Mouse (Mus musculus) midbrain, embryonic 13.5 days (tissue): ENCODE measurements at regions not wholly inside any gene's neighbourhood (a gene's known extent, or its start where the extent isn't known, plus 50 kb on each side); places are given as distances from the start of the nearest gene placed in this dataset.

ENCODE experiments used
- ATAC-seq: fragments of 200-750 bp; cut with Nextera tagmentation; 2 replicates; pipeline ENCODE4 v1.8.0; 2017; ENCODE audit warnings: mild to moderate bottlenecking, moderate TSS enrichment, moderate library complexity
- H3K27ac ChIP-seq: fragments of 300-500 bp; sonication (generic); 2 replicates; pipeline ENCODE4 v1.5.1; 2015; ENCODE audit warnings: inconsistent platforms, mild to moderate bottlenecking, moderate library complexity
- H3K27me3 ChIP-seq: fragments of 300-500 bp; sonication (generic); 2 replicates; pipeline ENCODE4 v1.6.1; 2015; ENCODE audit warnings: mild to moderate bottlenecking, inconsistent platforms
- H3K36me3 ChIP-seq: fragments of 300-500 bp; sonication (generic); 2 replicates; pipeline ENCODE4 v1.6.1; 2015; ENCODE audit warnings: mild to moderate bottlenecking, inconsistent platforms
- H3K4me1 ChIP-seq: fragments of 300-500 bp; sonication (generic); replicated peaks from 2 replicates; pipeline ENCODE4 v1.6.1; 2015; ENCODE audit warnings: inconsistent platforms
- H3K4me2 ChIP-seq: fragments of 300-500 bp; sonication (generic); replicated peaks from 2 replicates; pipeline ENCODE4 v1.6.1; 2015; ENCODE audit warnings: moderate library complexity, mild to moderate bottlenecking, inconsistent platforms
- H3K4me3 ChIP-seq: fragments of 300-500 bp; sonication (generic); replicated peaks from 2 replicates; pipeline ENCODE4 v1.5.1; 2015; ENCODE audit warnings: mild to moderate bottlenecking, inconsistent platforms
- H3K9ac ChIP-seq: fragments of 300-500 bp; sonication (generic); replicated peaks from 2 replicates; pipeline ENCODE4 v1.6.1; 2015; ENCODE audit warnings: mild to moderate bottlenecking, inconsistent platforms
- H3K9me3 ChIP-seq: fragments of 300-500 bp; sonication (generic); 2 replicates; pipeline ENCODE4 v1.6.1; 2016; ENCODE audit warnings: mild to moderate bottlenecking, inconsistent platforms
- WGBS: fragments of 180-500 bp; shearing (Covaris S2); methylation state at CpG from one replicate; pipeline ENCODE4 v1.1.7; 2015; 5-methylcytosine and 5-hydroxymethylcytosine counted together

GRCm38 (mm10) chr14:71257650-71258049 lies 658.0 kb upstream of the Fam160b2 start:
- Histone ChIP-seq H3K36me3 (no peaks in the 10 kb centered on the region), H3K9ac (no peak overlapping the region), H3K27me3 (no peaks in the 10 kb centered on the region), H3K27ac (no peak overlapping the region), H3K4me2 (no peak overlapping the region), H3K4me1 (no peaks in the 10 kb centered on the region), H3K9me3 (no peaks in the 10 kb centered on the region), H3K4me3 (no peak overlapping the region)
- ATAC-seq, result peak; percentile 69
- 87% methylated on average over 4 of the region's 4 CpGs for WGBS

GRCm38 (mm10) chr14:71254207-71254606 lies 654.6 kb upstream of the Fam160b2 start:
- Histone ChIP-seq H3K4me3 (no peak overlapping the region), H3K9me3 (no peaks in the 10 kb centered on the region), H3K27ac (no peak overlapping the region), H3K4me2 (no peak overlapping the region), H3K9ac (no peak overlapping the region), H3K27me3 (no peaks in the 10 kb centered on the region), H3K4me1 (peaks cover 6% of the 10 kb centered on the region), H3K36me3 (no peaks in the 10 kb centered on the region)
- WGBS, result 88% methylated on average over 1 of the region's 1 CpGs
- ATAC-seq, result no peak

GRCm38 (mm10) chr14:71252136-71252535 lies 652.5 kb upstream of the Fam160b2 start:
- no peaks in the 10 kb centered on the region for H3K9me3 ChIP-seq
- H3K36me3 ChIP-seq, result no peaks in the 10 kb centered on the region
- 89% methylated on average over 3 of the region's 3 CpGs for WGBS
- H3K4me1 ChIP-seq, result peaks cover 6% of the 10 kb centered on the region
- ATAC-seq, result no peak
- H3K27ac ChIP-seq, result no peak overlapping the region
- H3K4me2 ChIP-seq, result no peak overlapping the region
- H3K4me3 ChIP-seq, result no peak overlapping the region
- no peak overlapping the region for H3K9ac ChIP-seq
- no peaks in the 10 kb centered on the region for H3K27me3 ChIP-seq

- H3K4me3 ChIP-seq, result no peak overlapping the region
- no peak overlapping the region for H3K27ac ChIP-seq
- H3K9ac ChIP-seq, result no peak overlapping the region
- no peaks in the 10 kb centered on the region for H3K9me3 ChIP-seq
- peaks cover 6% of the 10 kb centered on the region for H3K4me1 ChIP-seq
- no peaks in the 10 kb centered on the region for H3K36me3 ChIP-seq
- no peak overlapping the region for H3K4me2 ChIP-seq
- no peak for ATAC-seq
- no peaks in the 10 kb centered on the region for H3K27me3 ChIP-seq
- WGBS, result 97% methylated on average over 1 of the region's 1 CpGs
Observed at GRCm38 (mm10) chr14:71251116-71251515, 651.5 kb upstream of the Fam160b2 start.

GRCm38 (mm10) chr14:71249387-71249965 lies 649.8 kb upstream of the Fam160b2 start:
- ATAC-seq, result peak; percentile 83
- Histone ChIP-seq H3K27me3 (no peaks in the 10 kb centered on the region), H3K36me3 (no peaks in the 10 kb centered on the region), H3K4me3 (no peak overlapping the region), H3K9me3 (no peaks in the 10 kb centered on the region), H3K27ac (peak overlapping the region; percentile 84), H3K9ac (no peak overlapping the region), H3K4me1 (peaks cover 6% of the 10 kb centered on the region), H3K4me2 (no peak overlapping the region)
- WGBS, result 30% methylated on average over 7 of the region's 7 CpGs

- Histone ChIP-seq H3K27me3 (no peaks in the 10 kb centered on the region), H3K4me3 (no peak overlapping the region), H3K4me1 (peaks cover 6% of the 10 kb centered on the region), H3K27ac (no peak overlapping the region), H3K9ac (no peak overlapping the region), H3K9me3 (no peaks in the 10 kb centered on the region), H3K4me2 (no peak overlapping the region), H3K36me3 (no peaks in the 10 kb centered on the region)
- 92% methylated on average over 2 of the region's 2 CpGs for WGBS
- ATAC-seq, result no peak
Observed at GRCm38 (mm10) chr14:71248534-71248933, 648.9 kb upstream of the Fam160b2 start.

- Histone ChIP-seq H3K27me3 (no peaks in the 10 kb centered on the region), H3K4me2 (no peak overlapping the region), H3K36me3 (no peaks in the 10 kb centered on the region), H3K4me3 (no peak overlapping the region), H3K9ac (no peak overlapping the region), H3K27ac (peak overlapping the region; percentile 25), H3K4me1 (peaks cover 22% of the 10 kb centered on the region), H3K9me3 (no peaks in the 10 kb centered on the region)
- peak; percentile 90 for ATAC-seq
- WGBS, result 9% methylated on average over 10 of the region's 10 CpGs
Observed at GRCm38 (mm10) chr14:71241655-71242390, 642.2 kb upstream of the Fam160b2 start.

- Histone ChIP-seq H3K27ac (no peak overlapping the region), H3K9ac (no peak overlapping the region), H3K36me3 (no peaks in the 10 kb centered on the region), H3K4me1 (peaks cover 5% of the 10 kb centered on the region; the same call in 1 of the 2 replicates), H3K4me3 (no peak overlapping the region), H3K9me3 (no peaks in the 10 kb centered on the region), H3K4me2 (no peak overlapping the region), H3K27me3 (no peaks in the 10 kb centered on the region)
- ATAC-seq, result no peak
- 91% methylated on average over 6 of the region's 6 CpGs for WGBS
Observed at GRCm38 (mm10) chr14:71236192-71236591, 636.6 kb upstream of the Fam160b2 start.

GRCm38 (mm10) chr14:71234900-71235299 lies 635.3 kb upstream of the Fam160b2 start:
- 90% methylated on average over 2 of the region's 2 CpGs for WGBS
- H3K4me2 ChIP-seq, result no peak overlapping the region
- no peaks in the 10 kb centered on the region for H3K36me3 ChIP-seq
- no peaks in the 10 kb centered on the region for H3K9me3 ChIP-seq
- no peak overlapping the region for H3K4me3 ChIP-seq
- no peak overlapping the region for H3K9ac ChIP-seq
- no peak overlapping the region for H3K27ac ChIP-seq
- H3K27me3 ChIP-seq, result no peaks in the 10 kb centered on the region
- ATAC-seq, result no peak
- no peaks in the 10 kb centered on the region for H3K4me1 ChIP-seq

- Histone ChIP-seq H3K4me2 (no peak overlapping the region), H3K9ac (no peak overlapping the region), H3K9me3 (no peaks in the 10 kb centered on the region), H3K4me1 (no peaks in the 10 kb centered on the region), H3K4me3 (no peak overlapping the region), H3K27me3 (no peaks in the 10 kb centered on the region), H3K36me3 (no peaks in the 10 kb centered on the region), H3K27ac (no peak overlapping the region)
- WGBS, result 66% methylated on average over 2 of the region's 2 CpGs
- no peak for ATAC-seq
Observed at GRCm38 (mm10) chr14:71234276-71234675, 634.6 kb upstream of the Fam160b2 start.

- WGBS, result 84% methylated on average over 4 of the region's 4 CpGs
- Histone ChIP-seq H3K9me3 (no peaks in the 10 kb centered on the region), H3K36me3 (no peaks in the 10 kb centered on the region), H3K27me3 (no peaks in the 10 kb centered on the region), H3K27ac (no peak overlapping the region), H3K4me1 (no peaks in the 10 kb centered on the region), H3K4me3 (no peak overlapping the region), H3K9ac (no peak overlapping the region), H3K4me2 (no peak overlapping the region)
- no peak for ATAC-seq
Observed at GRCm38 (mm10) chr14:71231223-71231815, 631.7 kb upstream of the Fam160b2 start.

GRCm38 (mm10) chr14:71230484-71231188 lies 631.0 kb upstream of the Fam160b2 start:
- H3K27me3 ChIP-seq, result no peaks in the 10 kb centered on the region
- H3K36me3 ChIP-seq, result no peaks in the 10 kb centered on the region
- WGBS, result 85% methylated on average over 7 of the region's 7 CpGs
- no peak overlapping the region for H3K9ac ChIP-seq
- no peaks in the 10 kb centered on the region for H3K4me1 ChIP-seq
- no peak for ATAC-seq
- H3K27ac ChIP-seq, result no peak overlapping the region
- H3K9me3 ChIP-seq, result no peaks in the 10 kb centered on the region
- H3K4me3 ChIP-seq, result no peak overlapping the region
- no peak overlapping the region for H3K4me2 ChIP-seq
